Mouse (Mus musculus) megakaryocyte progenitor cell, adult 5-6 weeks (primary cell): ENCODE data around the gene Dlgap4. TPM values are rescaled to one million over a fixed set of nuclear protein-coding genes. Genes with fewer than 3 reads are reported as not detected.
"Not testable (repeated sequence)": the region's sequence is repeated elsewhere in the genome, so short reads cannot be mapped to it uniquely, and the experiment has no call there.

Experiments
- ATAC-seq: replicated peaks from 2 replicates; pipeline ENCODE4 v1.8.0; 2016; ENCODE audit warnings: mild to moderate bottlenecking, moderate TSS enrichment, inconsistent platforms; ENCODE audit not compliant: poor library complexity
- total RNA-seq, 2 experiments: library from RNA; stranded (forward) in 1 of 2; stranded (reverse) in 1 of 2; fragments of 157-497, 149-512 nt in 1 of 2; fragments of 200-1000 nt in 1 of 2; gene quantifications; 2 replicates each; pipeline versions ENCODE4 v1.2.3 to v1.2.4; 2015 to 2017

Dlgap4 gene
- total RNA-seq, 2 experiments from 2014 or later = 5.9 to 18.1 TPM

DNA sequence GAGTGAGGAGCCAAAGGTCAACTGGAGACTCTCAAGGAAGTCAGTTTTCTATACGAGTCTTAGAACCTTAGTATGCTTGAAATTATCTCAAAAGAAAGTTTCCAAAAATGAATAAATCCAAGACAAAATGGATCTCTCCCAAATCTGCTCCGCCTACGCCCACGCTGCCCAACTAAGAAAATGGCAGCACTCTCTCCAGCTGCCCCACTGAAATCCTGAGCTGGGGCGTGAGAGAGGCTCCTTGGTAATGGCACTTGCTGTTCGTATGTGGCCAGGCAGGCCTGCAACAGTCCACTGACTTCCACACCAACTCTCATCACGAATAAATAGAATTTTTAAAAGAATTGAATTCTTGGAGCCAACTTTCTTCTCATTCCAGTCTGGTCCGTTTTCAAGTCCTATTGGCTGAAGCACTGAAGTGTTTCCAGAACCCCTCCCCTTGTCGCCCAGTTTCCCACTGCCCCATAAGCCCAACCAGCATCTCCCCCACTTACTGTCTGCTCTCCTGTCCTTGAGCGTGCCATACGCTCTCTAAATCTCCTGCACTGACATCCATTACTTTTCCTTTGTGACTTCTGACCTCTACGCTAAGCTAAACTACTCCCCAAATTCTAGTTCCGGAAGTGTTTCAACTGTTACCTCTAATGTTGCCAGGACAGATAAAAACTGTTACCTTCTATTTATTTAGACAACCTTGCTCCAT is 160.7 kb downstream of the Dlgap4 start:
- ATAC-seq = no peak

DNA sequence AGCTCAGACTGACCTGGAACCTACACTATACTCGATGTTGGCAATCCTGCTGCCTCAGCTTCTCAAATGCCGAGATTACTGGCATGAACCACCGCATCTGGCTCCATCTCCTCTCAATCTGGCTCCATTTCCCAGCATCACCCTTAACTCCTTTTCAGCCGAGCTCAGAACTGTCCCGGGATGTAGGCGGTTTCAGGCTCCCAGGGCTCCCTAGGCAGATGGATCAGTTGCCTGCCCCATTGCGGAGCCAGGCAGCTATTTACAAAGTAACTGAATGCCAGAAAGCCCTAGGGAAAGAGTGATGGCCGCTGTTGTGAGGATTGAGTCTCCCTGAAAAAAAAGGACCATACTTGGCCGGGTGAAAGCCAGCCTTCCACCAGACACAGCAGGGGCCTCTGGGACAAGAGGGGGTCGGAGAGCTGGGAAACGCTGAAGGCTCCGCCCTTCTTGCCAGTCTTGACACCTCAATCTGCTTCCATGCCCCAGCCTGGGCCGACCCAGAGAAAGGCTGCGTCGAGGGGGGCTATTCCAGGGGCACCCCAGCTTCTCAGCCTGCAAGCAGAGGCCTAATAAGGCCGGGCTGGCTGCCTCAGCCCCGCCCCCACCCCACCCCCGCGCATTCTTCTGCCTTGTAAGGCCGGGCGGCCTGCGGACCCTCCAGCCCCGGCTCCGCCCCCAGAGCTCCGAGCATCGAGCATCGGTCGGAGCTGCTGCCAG is 161.4 kb downstream of the Dlgap4 start, which contains the start of gene Myl9:
Myl9 (plus strand) TSS at position 683 of the 717 bp plus-strand sequence.
- ATAC-seq = 0 out of 2 replicates have a peak, but pooled peaks have one; percentile 7

DNA sequence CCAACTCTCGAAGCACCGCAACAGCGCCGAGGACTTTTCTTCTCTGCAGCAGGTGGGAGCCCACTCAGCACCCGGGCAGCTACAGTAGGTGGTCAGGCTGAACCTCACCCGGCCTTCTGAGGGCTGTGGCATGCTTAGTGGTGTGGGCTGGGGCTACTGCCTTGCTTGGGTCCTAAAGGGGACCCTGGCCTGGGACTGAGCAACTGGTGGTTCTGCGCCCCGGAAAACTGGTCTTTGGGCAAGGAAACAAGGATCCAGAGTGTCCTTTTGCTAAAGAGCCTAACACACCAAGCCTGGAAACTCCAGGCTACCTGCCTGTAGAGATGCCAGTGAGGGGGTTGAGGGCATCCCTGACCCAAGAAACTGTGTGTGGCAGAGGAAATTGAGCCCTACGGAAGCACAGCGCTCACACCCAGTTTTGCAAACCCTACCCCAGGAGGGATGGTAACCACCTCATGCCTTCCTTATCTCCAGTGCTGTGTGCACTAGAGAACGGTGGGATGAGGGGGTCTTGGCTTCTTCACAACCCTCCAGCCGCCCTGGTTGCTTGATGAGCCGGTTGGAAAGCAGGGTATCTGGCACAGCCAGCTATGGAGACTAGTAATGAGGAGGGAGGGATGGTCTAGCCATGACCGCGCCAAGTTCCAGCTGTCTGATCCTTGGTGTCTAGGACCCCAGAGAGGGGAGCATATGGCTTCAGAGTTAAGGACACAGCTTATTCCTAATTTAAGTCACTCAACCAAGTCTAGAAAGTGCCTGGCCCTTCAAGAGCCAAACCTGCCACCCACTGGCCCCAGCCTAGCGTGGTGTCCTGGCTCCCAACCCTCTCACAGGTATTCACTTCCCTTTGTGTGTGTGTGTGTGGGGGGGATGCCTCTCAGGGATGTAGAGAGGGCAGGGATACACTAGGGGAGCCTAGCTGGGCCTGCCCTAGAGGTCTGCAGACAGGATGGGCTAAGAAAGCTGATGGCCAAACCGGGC is 162.2 kb downstream of the Dlgap4 start:
- ATAC-seq = no peak

DNA sequence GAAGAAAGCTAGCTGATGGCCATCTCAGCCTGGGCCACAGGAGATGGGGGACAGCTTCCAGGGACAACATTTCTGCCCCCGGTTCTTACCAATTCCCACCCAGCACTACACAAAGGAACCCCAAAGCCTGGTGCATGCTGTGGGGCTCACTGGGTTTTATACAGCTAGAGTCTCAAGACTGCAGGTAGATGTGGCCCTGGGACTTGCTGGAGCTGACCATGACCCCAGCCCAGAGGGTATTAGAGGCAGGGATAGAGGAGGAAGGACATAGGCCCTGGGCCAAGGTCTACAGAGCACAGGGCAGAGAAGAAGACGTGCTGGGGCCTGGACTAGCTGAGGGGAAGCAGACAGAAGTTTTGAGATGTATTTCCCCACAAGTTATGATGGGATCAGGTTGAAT is 163.4 kb downstream of the Dlgap4 start:
- ATAC-seq = no peak

DNA sequence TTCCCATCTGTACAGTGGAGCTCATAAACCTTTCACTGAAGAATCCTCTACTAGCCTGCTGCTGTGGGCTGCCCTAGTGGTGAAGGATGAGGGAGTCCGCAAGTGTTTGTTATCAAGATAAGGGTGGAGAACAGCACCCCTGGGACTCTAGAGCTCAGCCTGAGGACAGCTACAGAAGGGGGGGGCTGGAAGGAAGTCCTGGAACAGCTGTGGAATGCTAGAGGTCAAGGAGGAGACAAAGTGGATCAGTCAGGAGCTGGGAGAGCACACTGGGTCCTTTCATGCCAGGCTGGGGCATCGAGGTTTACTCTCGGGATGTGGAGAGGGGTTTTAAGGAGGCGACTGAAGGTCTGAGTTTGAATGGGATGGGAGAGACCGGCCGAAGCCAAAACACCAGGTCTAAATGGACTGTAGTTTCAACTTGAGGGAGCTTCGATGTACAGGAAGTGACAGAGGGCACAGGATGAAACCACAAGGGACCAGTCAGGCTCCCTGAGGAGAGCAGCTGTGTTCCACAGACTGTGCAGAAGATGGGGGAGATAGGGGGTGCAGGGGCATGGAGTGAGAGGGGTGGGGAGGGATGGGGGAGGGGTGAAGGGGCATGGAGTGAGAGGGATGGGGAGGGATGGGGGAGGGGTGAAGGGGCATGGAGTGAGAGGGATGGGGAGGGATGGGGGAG is 164.0 kb downstream of the Dlgap4 start:
- peak; percentile 50 for ATAC-seq

DNA sequence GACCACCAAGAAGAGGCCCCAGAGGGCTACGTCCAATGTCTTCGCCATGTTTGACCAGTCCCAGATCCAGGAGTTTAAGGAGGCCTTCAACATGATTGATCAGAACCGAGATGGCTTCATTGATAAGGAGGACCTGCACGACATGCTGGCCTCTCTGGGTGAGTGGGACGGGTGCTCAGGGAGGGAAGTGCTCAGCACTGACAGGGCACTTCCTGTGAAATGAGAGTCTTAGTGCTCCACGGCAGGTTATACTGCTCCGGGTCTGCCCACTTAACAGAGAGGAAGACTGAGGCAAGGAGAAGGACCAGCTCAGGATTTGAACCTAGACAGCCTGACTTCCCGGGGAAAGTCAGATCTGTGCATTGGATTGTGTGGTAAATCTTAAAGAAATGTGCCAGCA is 165.1 kb downstream of the Dlgap4 start:
- ATAC-seq = no peak

DNA sequence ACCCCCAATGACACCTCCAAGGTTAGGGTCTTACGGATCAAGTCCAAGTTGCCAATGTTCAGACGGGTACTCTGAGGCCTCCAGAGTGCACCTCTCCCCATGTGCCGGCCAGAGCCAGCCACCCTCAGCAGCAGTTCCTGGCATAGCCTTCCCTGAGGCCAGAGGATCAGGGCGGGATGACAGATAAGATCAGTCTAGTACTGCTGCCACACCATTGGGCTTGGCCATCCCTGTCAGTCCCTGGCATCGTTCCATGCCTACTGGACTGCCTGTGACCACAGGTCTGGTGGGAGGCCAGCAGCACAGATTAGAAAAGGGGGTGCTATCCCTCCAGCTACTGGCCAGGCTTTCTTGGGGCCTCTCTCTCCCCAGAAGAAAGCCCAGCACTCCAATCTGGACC is 165.5 kb downstream of the Dlgap4 start:
- no peak for ATAC-seq

DNA sequence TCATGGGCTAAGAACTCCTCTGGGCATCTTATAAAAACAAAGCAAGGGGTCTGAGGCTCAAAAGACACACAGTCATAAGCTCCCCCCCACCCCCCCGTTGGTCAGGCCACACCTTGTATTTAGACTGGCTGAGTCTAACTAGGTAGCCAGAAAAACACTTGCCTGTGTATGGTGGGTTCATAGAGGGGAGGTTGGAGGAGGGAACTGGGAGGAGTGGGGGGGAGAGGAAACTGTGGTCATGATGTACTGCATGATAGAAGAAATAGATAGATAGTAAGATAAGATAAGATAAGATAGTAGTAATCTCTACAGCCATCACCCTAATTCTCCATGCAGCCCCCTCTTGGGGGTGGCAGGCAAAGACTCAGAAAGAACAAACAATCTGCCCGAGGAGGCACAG is 166.0 kb downstream of the Dlgap4 start:
- ATAC-seq = no peak

DNA sequence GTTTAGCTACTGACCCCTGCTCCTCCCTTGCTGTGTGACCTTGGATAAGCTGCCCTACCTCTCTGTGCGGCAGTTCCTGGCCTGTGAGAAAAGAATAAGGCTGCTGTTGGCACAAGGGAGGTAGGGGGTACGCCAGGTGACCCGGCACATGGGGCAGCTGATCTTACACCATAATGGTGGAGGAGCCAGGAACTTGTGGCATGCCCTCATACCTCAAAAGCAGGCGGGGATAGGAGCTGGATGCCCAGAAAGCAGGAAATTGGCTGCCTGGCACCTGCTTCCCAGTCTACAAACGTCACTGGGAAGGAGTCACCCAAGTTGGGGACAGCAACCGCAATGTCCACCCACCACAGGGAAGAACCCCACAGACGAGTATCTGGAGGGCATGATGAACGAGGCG is 166.6 kb downstream of the Dlgap4 start:
- no peak for ATAC-seq

DNA sequence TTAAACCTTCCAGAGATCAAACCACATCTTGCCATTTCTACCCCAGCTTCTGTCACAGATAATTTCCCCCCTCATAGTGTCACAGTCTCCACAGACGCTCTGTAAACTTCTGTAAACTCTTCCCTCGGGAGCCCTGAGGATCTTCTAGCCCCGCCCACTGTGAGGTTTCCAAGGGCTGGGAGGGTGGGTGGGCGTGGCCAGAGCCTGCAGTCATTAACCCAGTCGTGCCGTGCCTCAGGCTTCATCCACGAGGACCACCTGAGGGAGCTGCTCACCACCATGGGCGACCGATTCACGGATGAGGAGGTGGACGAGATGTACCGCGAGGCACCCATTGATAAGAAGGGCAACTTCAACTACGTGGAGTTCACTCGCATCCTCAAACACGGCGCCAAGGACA is 167.2 kb downstream of the Dlgap4 start:
- ATAC-seq = no peak

DNA sequence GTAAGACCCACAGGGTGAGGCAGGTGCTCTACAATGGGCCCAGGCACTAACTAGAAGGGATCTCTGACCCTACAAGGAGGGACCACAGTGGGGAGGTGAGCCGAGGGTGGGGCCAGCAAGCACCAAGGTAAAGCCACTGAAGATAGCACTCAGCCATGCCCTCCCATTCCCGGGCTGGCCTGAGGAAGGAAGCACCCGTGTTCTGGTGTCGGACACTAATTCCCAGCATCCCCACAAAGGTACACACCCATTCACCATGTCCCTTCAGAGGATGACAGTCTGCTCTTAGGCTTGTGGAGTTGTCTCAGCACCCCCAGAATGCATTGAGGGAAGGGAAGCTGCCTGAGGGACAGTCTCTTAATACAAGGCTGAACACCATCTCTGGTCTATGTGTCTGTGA is 167.8 kb downstream of the Dlgap4 start:
- ATAC-seq = no peak

DNA sequence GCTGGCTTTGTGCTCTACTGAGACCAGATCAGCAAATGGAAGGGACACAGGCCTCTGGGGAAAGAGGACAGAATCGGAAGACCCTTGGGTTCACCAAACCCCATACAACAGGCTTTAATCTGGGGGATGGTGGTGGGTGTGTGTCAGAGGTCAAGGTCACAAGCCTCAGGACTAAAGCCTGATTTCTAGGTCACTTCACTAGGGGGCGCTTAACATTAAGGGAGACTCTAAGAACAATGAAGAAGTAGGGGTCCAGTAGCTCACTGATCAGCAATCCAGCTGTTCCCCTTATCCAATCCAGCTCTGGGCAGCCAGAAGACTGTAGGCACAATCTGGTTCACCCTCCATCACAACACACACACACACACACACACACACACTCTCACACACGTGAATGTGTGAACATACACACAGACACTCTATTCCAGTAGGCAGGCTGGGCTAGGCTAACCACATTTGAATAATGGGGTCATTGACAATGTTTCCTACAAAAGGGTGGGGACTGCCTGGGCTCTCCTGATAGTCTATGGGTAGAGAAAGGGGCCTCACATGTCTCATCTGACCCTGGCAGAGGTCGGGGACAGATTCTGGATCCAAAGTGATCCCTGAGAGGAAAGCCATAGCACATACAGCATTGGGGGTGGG is 168.5 kb downstream of the Dlgap4 start:
- peak; percentile 40 for ATAC-seq

DNA sequence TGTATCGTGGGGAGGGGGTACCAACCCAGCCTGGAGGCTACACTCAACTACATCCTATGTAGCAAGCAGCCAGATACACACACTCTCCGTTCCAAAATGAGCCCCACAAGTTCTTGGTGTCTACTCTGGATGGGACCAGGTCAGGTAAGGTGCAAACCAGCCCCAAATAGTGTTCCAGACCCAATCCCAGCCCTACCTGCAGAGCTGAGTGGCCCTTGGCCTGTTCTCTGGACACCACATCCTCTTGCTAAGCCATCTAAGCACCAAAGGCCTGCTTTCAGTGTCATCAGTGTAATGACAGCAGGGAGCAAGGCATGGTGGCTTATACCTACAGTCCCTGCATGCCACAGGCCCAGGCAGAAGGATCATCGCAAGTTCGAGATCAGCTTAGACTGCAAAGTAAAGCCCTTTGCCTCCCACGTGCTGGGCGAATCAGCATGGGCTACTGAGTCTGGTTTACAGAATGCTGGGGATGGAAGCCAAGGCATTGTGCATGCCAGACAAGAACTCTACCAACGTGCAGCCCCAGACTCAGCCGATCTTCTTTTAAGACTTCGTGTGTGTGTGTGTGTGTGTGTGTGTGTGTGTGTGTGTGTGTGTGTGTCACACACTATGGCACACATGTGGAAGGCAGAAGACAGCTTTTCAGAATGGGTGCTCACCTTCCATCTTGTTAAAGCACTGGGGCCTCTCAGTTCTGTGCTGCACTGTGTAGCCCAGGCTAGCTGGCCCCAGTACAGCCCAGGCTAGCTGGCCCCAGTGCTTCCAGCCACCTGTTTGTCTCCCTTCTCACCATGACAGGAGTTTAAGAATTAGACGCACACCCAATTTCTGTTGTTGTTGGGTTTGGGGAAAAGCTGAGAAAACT is 169.2 kb downstream of the Dlgap4 start:
- peak; percentile 32 for ATAC-seq

DNA sequence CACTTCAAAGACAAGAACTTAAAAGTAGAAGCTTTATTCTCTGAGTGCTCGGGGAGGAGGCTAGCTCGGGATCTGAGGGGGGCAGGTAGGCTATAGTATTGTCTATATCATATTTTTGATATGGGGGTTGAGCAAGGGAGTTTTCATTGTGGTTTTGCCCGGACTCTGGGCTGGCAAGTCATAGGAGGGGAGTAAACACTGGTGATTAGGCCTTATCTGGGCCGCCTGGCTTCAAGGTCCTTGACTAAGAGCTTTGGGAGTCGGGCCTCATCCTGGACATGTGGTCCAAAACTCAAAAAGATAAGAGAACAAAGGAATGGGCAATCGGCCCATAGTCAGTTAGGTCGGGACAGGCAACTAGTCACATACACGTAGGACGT is 169.8 kb downstream of the Dlgap4 start:
- peak; percentile 79 for ATAC-seq

DNA sequence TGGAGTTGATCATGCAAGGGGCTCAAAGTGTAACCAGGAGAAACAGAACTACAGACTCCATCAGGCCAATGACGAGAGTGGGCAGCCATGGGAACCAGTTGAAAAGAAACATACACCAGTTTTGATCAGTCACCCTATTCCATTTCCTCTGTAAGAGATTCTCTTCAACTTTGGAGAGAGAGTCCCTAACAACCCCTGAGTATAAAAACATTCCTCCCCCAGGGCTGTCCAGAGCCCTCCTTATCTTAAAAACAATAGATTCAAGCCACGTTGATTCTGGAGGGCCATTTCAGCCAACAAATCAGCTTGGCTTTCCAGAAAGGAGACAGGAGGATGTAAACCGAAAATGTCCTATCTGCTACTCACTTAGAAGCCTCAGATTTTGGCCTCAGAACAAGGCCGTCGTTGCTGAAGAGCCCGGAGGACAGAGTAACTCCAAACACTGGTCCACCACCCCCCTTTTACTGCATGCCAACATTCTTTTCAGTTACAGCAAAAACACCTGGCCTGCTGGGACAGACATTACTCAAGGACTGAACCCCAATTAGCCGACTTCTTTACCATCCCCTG is 170.6 kb downstream of the Dlgap4 start:
- no peak for ATAC-seq

DNA sequence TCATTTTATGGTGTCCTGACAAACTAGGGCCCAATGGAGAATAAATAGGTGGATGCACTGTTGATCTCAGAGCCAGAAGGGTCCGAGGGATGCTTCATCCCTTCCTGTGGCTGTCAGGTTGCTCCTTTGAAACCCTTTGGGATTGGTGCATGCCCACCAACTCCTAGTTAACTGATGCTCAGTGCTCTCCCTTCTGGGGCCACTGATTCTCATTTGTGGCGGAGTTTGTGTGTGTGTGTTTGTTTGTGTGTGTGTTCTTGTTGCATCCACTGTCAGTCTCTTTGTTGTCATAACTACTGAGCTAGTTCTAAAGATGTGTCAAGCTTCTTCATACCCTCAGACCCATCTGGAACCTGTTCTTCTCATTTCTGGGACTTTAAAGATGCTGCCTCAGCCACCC is 171.4 kb downstream of the Dlgap4 start:
- ATAC-seq = no peak

DNA sequence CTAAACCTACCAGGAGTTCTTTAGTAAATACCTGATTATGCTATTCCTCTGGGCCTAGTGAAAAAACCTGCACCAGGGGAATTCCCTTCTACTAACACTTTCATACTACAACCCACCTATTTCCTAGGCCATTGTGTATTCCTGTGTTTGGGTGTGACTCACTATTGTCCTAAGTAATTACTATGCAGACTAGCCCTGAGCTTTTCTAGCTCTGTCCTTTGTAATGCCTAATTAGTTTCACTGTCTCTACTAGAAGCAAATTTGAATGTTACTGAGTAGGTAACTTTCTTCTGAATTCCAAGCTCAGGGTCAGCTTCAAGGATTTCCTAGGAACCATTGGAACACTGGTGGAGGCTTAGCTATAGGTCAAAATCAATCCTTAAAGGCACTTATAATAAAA is 172.9 kb downstream of the Dlgap4 start:
- ATAC-seq = not testable (repeated sequence)

DNA sequence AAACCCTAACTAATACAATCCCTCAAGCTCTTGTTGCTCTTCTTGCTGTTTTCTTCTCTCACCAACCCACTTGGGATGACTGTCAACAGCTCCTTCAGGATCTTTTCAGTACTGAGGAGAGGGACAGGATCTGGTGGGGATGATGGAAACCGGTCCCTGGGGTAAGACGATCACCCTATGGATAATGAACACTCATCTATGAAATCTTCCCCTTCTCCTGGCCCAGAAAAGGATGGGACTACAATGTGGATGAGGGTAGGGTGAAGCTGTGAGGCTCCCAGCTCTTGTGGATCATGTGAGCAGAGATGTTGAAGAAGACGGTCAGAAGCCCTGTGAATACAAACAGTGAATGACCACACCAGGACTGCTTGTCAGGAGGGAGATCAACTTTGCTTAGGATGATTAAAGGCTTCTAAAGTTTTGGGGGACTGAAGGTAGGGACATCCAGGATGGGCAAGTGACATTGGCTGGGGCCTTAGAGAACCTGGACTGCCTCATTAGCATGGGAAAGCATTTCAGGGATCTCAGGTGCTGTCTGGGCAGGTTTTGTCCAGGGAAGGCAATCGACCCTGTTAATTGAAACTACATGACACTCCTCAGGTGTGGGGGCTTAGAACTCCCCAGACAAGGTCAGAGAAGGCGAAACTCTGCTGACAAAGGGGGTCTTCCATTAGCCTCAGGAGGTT is 173.7 kb downstream of the Dlgap4 start:
- ATAC-seq = no peak

DNA sequence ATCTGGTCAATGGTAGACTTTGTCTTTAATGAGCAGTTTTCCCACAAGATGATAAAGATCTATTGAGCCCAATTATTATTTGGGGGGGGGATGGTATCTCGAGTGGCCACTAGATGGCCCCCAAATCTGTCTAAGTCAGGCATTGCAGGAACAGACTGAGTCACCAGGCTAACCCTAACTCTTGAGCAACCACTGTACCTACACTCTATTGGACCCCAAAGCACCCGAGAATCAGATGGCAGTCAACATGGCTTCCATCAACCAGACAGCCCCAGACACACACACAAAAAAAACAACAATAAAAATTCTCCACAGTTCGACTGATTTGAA is 174.2 kb downstream of the Dlgap4 start:
- peak; percentile 63 for ATAC-seq
